Mouse (Mus musculus) E14TG2a.4 (cell line): ENCODE data around the gene Lrrn3.

Source experiments
- CTCF ChIP-seq: conservative IDR thresholded peaks from 2 replicates; pipeline ENCODE4 v1.5.1; 2014; ENCODE audit warnings: low read length
- NANOG ChIP-seq: IDR thresholded peaks from 2 replicates; pipeline ENCODE4 v1.6.1; 2014; ENCODE audit warnings: borderline replicate concordance, low read length, mixed read lengths
- POU5F1 ChIP-seq: IDR thresholded peaks from 2 replicates; pipeline ENCODE4 v1.6.1; 2014; ENCODE audit warnings: low read length, borderline replicate concordance

- no peak for TF ChIP-seq CTCF
- TF ChIP-seq POU5F1, result no peak
- TF ChIP-seq NANOG, result no peak
Observed at GRCm38 (mm10) chr12:41468374-41468991, 17.7 kb downstream of the Lrrn3 start.
